Mouse (Mus musculus) brain, embryonic 14.5 days (tissue): ENCODE measurements at regions not wholly inside any gene's neighbourhood (a gene's known extent, or its start where the extent isn't known, plus 50 kb on each side); places are given as distances from the start of the nearest gene placed in this dataset.

Source experiments
- DNase-seq: peaks from one replicate; pipeline ENCODE4 v3.0.0-alpha.2; 2011; ENCODE audit warnings: low read depth
- CTCF ChIP-seq: fragments of 200-500 bp; IDR thresholded peaks from 2 replicates; pipeline ENCODE4 v1.5.1; 2012; ENCODE audit warnings: inconsistent platforms, mild to moderate bottlenecking, moderate library complexity, borderline replicate concordance; ENCODE audit not compliant: insufficient read depth, insufficient read length; ENCODE audit errors: extremely low read depth
- POLR2A ChIP-seq: fragments of 200-500 bp; IDR thresholded peaks from 2 replicates; pipeline ENCODE4 v1.6.1; 2012; ENCODE audit warnings: mild to moderate bottlenecking, inconsistent platforms, borderline replicate concordance; ENCODE audit not compliant: poor library complexity, insufficient read depth, insufficient read length, severe bottlenecking; ENCODE audit errors: extremely low read depth

GRCm38 (mm10) chr16:79718230-79718629 lies 627.3 kb upstream of the Tmprss15 start:
- peak; percentile 75 for DNase-seq

GRCm38 (mm10) chr16:79692444-79692843 lies 601.5 kb upstream of the Tmprss15 start:
- DNase-seq: peak; percentile 22

More at GRCm38 (mm10) chr16:79718230-79718629, 627.3 kb upstream of the Tmprss15 start:
- no peak for TF ChIP-seq CTCF
- TF ChIP-seq POLR2A: no peak

GRCm38 (mm10) chr16:79651162-79651741 lies 560.4 kb upstream of the Tmprss15 start:
- TF ChIP-seq CTCF (no peak), POLR2A (no peak)
- DNase-seq: peak; percentile 46

More at GRCm38 (mm10) chr16:79692444-79692843, 601.5 kb upstream of the Tmprss15 start:
- TF ChIP-seq CTCF (no peak), POLR2A (no peak)

GRCm38 (mm10) chr16:79640898-79641297 lies 550.0 kb upstream of the Tmprss15 start:
- peak; percentile 61 for DNase-seq
- TF ChIP-seq CTCF: no peak

GRCm38 (mm10) chr16:79627139-79627538 lies 536.2 kb upstream of the Tmprss15 start:
- TF ChIP-seq POLR2A (no peak), CTCF (no peak)
- no peak for DNase-seq

GRCm38 (mm10) chr16:79611002-79611401 lies 520.1 kb upstream of the Tmprss15 start:
- TF ChIP-seq CTCF: no peak
- no peak for TF ChIP-seq POLR2A
- DNase-seq: no peak

GRCm38 (mm10) chr16:79590891-79591290 lies 500.0 kb upstream of the Tmprss15 start:
- TF ChIP-seq CTCF: no peak
- TF ChIP-seq POLR2A: no peak
- DNase-seq: no peak

- TF ChIP-seq CTCF (no peak), POLR2A (no peak)
- DNase-seq: no peak
These were observed 494.8 kb upstream of the Tmprss15 start for GRCm38 (mm10) chr16:79585745-79586144.

- TF ChIP-seq CTCF (no peak), POLR2A (no peak)
- DNase-seq: no peak
These were observed 480.0 kb upstream of the Tmprss15 start for GRCm38 (mm10) chr16:79570867-79571266.

- TF ChIP-seq CTCF: peak; percentile 25; the same call in 1 of the 2 replicates
- no peak for TF ChIP-seq POLR2A
- peak; percentile 32 for DNase-seq
These were observed 443.5 kb upstream of the Tmprss15 start for GRCm38 (mm10) chr16:79534370-79534769.

GRCm38 (mm10) chr16:79492493-79492892 lies 401.6 kb upstream of the Tmprss15 start:
- TF ChIP-seq CTCF: no peak
- peak; percentile 65 for DNase-seq

- DNase-seq: peak; percentile 58
- no peak for TF ChIP-seq POLR2A
- no peak for TF ChIP-seq CTCF
These were observed 360.0 kb upstream of the Tmprss15 start for GRCm38 (mm10) chr16:79450871-79451270.

- peak; percentile 86 for DNase-seq
- no peak for TF ChIP-seq POLR2A
- no peak for TF ChIP-seq CTCF
These were observed 358.8 kb upstream of the Tmprss15 start for GRCm38 (mm10) chr16:79449732-79450131.

- DNase-seq: peak; percentile 63
- TF ChIP-seq CTCF: no peak
- TF ChIP-seq POLR2A: no peak
These were observed 316.5 kb upstream of the Tmprss15 start for GRCm38 (mm10) chr16:79407385-79407784.
